Mouse (Mus musculus): ENCODE data around the gene Mrpl39.

Gene Mrpl39

DNA sequence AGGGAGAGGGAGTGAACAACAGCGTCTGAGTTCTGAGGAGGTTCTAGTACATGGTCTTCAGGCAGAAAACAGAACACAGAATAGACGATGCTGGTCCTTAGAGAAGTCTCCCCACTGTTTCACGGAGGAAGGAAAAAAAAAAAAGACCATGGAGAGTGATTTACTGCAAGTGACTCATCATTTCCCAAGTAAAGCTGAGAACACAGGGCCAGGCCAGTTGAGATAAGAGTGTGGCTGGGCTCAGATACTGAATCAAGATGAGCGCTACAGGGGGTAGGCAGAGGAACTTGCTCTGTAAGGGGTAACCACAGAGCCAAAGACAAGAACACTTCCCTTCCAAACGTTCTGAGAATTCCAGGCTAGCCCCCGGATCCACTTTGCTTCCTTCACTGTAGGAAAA lies 36.8 kb downstream of the Mrpl39 start:
- DNase-seq (ENCODE audit: low spot score): no peak

DNA sequence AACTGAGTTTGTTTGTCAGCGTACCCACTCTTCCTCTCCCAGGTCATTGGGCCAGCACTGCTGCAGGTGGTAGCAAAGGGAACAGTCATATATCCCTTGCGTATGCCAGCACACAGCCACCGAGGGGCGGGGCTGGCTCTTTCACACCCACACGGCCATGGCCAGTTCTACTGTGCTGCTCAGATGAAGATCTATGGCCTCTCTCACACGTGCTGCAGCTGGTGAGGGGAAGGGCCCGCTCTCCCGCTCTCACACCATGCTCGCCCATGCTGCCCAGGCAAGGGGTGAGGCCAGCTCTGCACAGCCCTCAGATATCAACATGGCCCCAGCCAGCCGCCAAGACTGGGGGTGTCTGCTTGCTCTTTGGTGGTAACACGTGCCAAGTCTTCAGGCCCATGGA lies 39.4 kb downstream of the Mrpl39 start:
- no peak for DNase-seq (ENCODE audit: low spot score)

DNA sequence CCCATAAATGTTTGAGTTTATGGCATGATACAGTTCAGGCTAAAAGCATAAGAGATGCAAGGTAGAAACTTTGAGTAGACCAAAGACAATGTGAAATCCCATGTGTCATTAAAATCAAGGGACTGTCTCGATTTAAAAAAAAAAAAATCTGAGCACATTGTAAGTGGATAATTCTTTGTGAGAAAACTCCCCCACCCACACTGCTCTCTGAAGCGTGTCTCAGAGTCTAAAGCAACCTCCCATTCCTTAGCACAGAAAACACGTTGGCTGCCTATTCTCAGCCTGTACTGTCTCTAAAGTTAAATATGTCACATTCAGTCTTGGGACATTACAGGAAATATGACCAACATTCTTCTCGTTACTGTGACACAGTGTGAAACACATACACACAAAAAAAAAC lies 53.6 kb downstream of the Mrpl39 start:
- DNase-seq (ENCODE audit: low spot score): no peak

DNA sequence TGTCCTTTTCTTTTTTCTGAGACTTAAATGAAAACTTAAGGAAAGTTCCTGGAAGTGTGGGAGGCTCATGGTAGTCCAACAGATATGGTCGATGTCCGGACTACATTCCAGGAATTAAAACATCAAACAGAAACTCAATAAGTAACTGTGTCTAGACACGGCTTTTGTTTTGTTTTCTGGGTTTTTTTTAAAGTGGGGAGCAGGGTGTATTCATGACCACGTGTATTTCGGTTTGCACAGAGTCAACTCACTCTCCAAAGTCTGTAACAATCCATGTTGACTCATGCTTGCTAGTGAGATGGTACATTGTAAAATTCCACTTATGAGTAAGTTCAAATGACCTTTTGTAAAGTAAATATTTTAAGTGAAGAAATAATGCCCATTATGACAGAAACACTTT lies 54.8 kb downstream of the Mrpl39 start:
- DNase-seq (ENCODE audit: low spot score): no peak

DNA sequence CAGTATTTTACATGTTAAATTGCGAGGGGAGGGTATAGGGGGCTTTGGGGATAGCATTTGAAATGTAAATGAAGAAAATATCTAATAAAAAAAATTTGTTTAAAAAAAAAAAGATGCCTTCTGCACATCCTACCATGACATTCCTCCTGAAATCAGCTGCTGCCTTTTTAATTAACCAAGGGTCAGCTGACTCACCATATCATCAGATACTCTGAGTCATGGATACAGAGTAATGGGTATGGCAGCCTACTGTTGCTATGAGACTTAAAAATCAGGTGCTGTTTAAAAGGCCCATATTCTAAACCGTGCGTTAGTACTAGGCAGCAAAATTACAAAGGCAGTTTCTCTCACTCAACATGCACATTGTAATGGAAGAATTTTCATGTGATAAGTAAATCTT lies 58.2 kb downstream of the Mrpl39 start:
- DNase-seq (ENCODE audit: low spot score): no peak
